In the genomic region with DNA sequence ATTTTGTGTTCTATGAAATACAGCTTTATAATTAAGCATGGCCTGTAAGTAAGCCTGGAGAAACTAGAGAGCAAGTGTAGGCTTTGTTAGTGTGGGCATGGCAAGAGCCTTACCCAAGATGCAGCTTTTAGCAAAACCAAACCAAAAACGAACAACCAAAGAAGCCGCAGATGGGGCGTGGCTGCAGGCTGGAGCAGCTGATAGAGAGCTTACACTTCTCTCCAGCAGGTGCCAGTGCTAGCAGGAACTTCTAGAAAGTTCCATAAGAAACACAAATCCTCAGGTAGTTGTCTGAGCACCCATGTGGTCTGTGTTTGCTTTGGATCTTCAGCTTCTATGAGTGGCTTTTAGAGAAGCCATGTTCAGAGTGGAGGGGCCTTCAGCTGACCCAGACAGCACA, we compare ENCODE assay signal across 32 mouse cellular contexts. TPM values are rescaled to one million over a fixed set of nuclear protein-coding genes. Genes with fewer than 3 reads are reported as not detected.
DNase-seq lines count a peak whose midpoint lies in the region; ATAC-seq and TF ChIP-seq lines count a peak whose summit lies in the region.
"Had no signal": no experiment of that assay in that cellular context is flagged by ENCODE, and none has a peak within 500 bp of the region (broad histone marks: within the 10 kb centered on the region; RNA-seq: fewer than 3 reads in every experiment).

No protein-coding gene starts in this region.

- no peak for TF ChIP-seq RAD21 in MEL (IDR thresholded peaks at IDR 0.05; ENCODE audit: low read depth, low read length)

- peaks cover 0 to 2% of the 10 kb centered on the region in 2 experiments; a peak in 2 of 4 replicates for H3K36me3 ChIP-seq in MEL (ENCODE audit: control insufficient read depth in 1 of 2, insufficient read depth in 2 of 2, low read length in 2 of 2)
- no peaks in the 10 kb centered on the region for H3K36me3 ChIP-seq in liver, embryonic 12.5 days
- no peaks in the 10 kb centered on the region for H3K36me3 ChIP-seq in liver, postnatal 0 days (replicated peaks; ENCODE audit: insufficient read depth, low read length)
- H3K36me3 ChIP-seq: embryonic facial prominence, embryonic 12.5 days; heart, embryonic 12.5 days; limb, embryonic 10.5 days; limb, embryonic 15.5 days; midbrain, embryonic 12.5 days; neural tube, embryonic 15.5 days; stomach, embryonic 15.5 days had no signal

- WGBS in liver, embryonic 12.5 days (ENCODE audit: insufficient replicate concordance), result 52% methylated on average over 3 of the region's 3 CpGs
- WGBS in liver, postnatal 0 days (ENCODE audit: insufficient replicate concordance), result 59% methylated on average over 3 of the region's 3 CpGs

- TF ChIP-seq POLR2A in MEL (IDR thresholded peaks at IDR 0.05; ENCODE audit: control insufficient read depth in 1 of 2, insufficient read depth in 1 of 2, low read depth in 1 of 2, low read length in 2 of 2, poor library complexity in 1 of 2), result no peak

- peak in 1 of 2 experiments; percentile 38; a peak in 1 of 4 replicates for TF ChIP-seq EP300 in MEL (IDR thresholded peaks at IDR 0.05; ENCODE audit: low read depth in 1 of 2, low read length in 2 of 2)
- no peak for TF ChIP-seq EP300 in liver, postnatal 0 days (IDR thresholded peaks at IDR 0.05; ENCODE audit: low read depth)

- no peak overlapping the region for H3K9ac ChIP-seq in MEL (ENCODE audit: control insufficient read depth, low read depth, low read length, poor library complexity, severe bottlenecking)
- H3K9ac ChIP-seq in liver, embryonic 12.5 days, result no peak overlapping the region
- H3K9ac ChIP-seq in liver, postnatal 0 days (replicated peaks), result no peak overlapping the region
- H3K9ac ChIP-seq: embryonic facial prominence, embryonic 12.5 days; heart, embryonic 12.5 days; limb, embryonic 15.5 days; midbrain, embryonic 12.5 days; neural tube, embryonic 15.5 days; stomach, embryonic 15.5 days had no signal

- TF ChIP-seq CTCF in MEL (IDR thresholded peaks at IDR 0.05 in 2 of 3, conservative IDR thresholded peaks at IDR 0.05 in 1 of 3; ENCODE audit: control insufficient read depth in 1 of 3, insufficient read depth in 1 of 3, low read depth in 2 of 3, low read length in 3 of 3, poor library complexity in 1 of 3, severe bottlenecking in 1 of 3), result no peak; a peak in 1 of 6 replicates
- TF ChIP-seq CTCF in liver, postnatal 0 days (IDR thresholded peaks at IDR 0.05; ENCODE audit: low read depth), result peak; percentile 20; the same call in 1 of the 2 replicates

- H3K27ac ChIP-seq in MEL (ENCODE audit: control insufficient read depth, low read depth, low read length), result no peak overlapping the region
- no peak overlapping the region for H3K27ac ChIP-seq in liver, embryonic 12.5 days
- H3K27ac ChIP-seq in liver, postnatal 0 days (ENCODE audit: low read depth), result no peak overlapping the region
- H3K27ac ChIP-seq: embryonic facial prominence, embryonic 12.5 days; gastrocnemius, adult 2 months; heart, adult 2 months; kidney, postnatal 0 days; limb, embryonic 10.5 days; limb, embryonic 15.5 days; midbrain, embryonic 12.5 days; neural tube, embryonic 15.5 days; stomach, embryonic 15.5 days had no signal

- peaks cover 3 to 10% of the 10 kb centered on the region in 2 experiments for H3K4me1 ChIP-seq in MEL (ENCODE audit: control insufficient read depth in 1 of 2, insufficient read depth in 2 of 2, low read length in 2 of 2)
- peaks cover 11% of the 10 kb centered on the region; the same call in 1 of the 2 replicates for H3K4me1 ChIP-seq in liver, embryonic 12.5 days
- H3K4me1 ChIP-seq in liver, postnatal 0 days (ENCODE audit: insufficient read depth), result no peaks in the 10 kb centered on the region
- H3K4me1 ChIP-seq: embryonic facial prominence, embryonic 12.5 days; heart, embryonic 12.5 days; limb, embryonic 10.5 days; limb, embryonic 15.5 days; midbrain, embryonic 12.5 days; neural tube, embryonic 15.5 days; stomach, embryonic 15.5 days had no signal

- no peak overlapping the region for H3K4me2 ChIP-seq in liver, embryonic 12.5 days
- H3K4me2 ChIP-seq in liver, postnatal 0 days (ENCODE audit: low read depth, low read length), result no peak overlapping the region
- H3K4me2 ChIP-seq: embryonic facial prominence, embryonic 12.5 days; heart, embryonic 12.5 days; limb, embryonic 15.5 days; midbrain, embryonic 12.5 days; neural tube, embryonic 15.5 days; stomach, embryonic 15.5 days had no signal

- H3K79me2 ChIP-seq in MEL (ENCODE audit: control insufficient read depth, insufficient read depth, low read length, poor library complexity), result no peaks in the 10 kb centered on the region

- no peaks in the 10 kb centered on the region for H3K27me3 ChIP-seq in MEL (ENCODE audit: control insufficient read depth in 1 of 2, insufficient read depth in 2 of 2, low read length in 2 of 2)
- no peaks in the 10 kb centered on the region for H3K27me3 ChIP-seq in liver, embryonic 12.5 days (replicated peaks)
- H3K27me3 ChIP-seq in liver, postnatal 0 days (ENCODE audit: insufficient read depth, low read length), result no peaks in the 10 kb centered on the region
- H3K27me3 ChIP-seq: embryonic facial prominence, embryonic 12.5 days; heart, embryonic 12.5 days; limb, embryonic 15.5 days; midbrain, embryonic 12.5 days; neural tube, embryonic 15.5 days; stomach, embryonic 15.5 days had no signal

- no peak overlapping the region for H3K4me3 ChIP-seq in MEL (ENCODE audit: control insufficient read depth in 1 of 2, insufficient read depth in 1 of 2, low read depth in 2 of 2, low read length in 2 of 2)
- H3K4me3 ChIP-seq in liver, embryonic 12.5 days, result no peak overlapping the region
- H3K4me3 ChIP-seq in liver, postnatal 0 days (ENCODE audit: low read depth, low read length), result no peak overlapping the region
- H3K4me3 ChIP-seq: embryonic facial prominence, embryonic 12.5 days; gastrocnemius, adult 2 months; heart, adult 2 months; heart, embryonic 12.5 days; limb, embryonic 10.5 days; limb, embryonic 15.5 days; midbrain, embryonic 12.5 days; neural tube, embryonic 15.5 days; stomach, embryonic 15.5 days had no signal

- DNase-seq in MEL (ENCODE audit: low read depth, low spot score) (peak; percentile 40), MN1 (ENCODE audit: low spot score) (no peak)
- peak; percentile 25 for DNase-seq in c-Kit-positive CD71-positive TER-119-positive erythroid progenitor cells, embryonic 14.5 days (ENCODE audit: low spot score)
- DNase-seq in liver, postnatal 0 days, result no peak
- DNase-seq in neural tube, embryonic 10.5 days (ENCODE audit: extremely low spot score, low spot score), result no peak
- DNase-seq in right cerebral cortex, postnatal 36 days (ENCODE audit: low spot score in 2 of 2), result no peak
- DNase-seq: adrenal gland, postnatal 10 days; cerebellum, adult 11 months; cerebellum, adult 9-10 months; embryo, embryonic 11 days; gastrocnemius, adult 2 months; gastrocnemius, postnatal 36 days; heart, adult 2 months; kidney, adult 2 months; kidney, postnatal 4 days; retina, postnatal 1 day; right cerebral cortex, postnatal 14 days; thymus, postnatal 14 days had no signal

- H3K9me3 ChIP-seq in MEL (replicated peaks; ENCODE audit: insufficient read depth, low read length), result no peaks in the 10 kb centered on the region
- no peaks in the 10 kb centered on the region for H3K9me3 ChIP-seq in liver, embryonic 12.5 days (replicated peaks)
- H3K9me3 ChIP-seq in liver, postnatal 0 days (ENCODE audit: low read length), result no peaks in the 10 kb centered on the region
- H3K9me3 ChIP-seq: embryonic facial prominence, embryonic 12.5 days; heart, embryonic 12.5 days; limb, embryonic 10.5 days; limb, embryonic 15.5 days; neural tube, embryonic 15.5 days; stomach, embryonic 15.5 days had no signal

- peak; percentile 41; the same call in 1 of the 2 replicates for ATAC-seq in liver, embryonic 12.5 days
- peak; percentile 51 for ATAC-seq in liver, postnatal 0 days
- ATAC-seq: CD4-positive, CD25-positive, alpha-beta regulatory T cell, adult 4 months; forebrain, embryonic 16.5 days; hindbrain, embryonic 16.5 days had no signal

TF ChIP-seq in MEL, 35 proteins besides CTCF, POLR2A, EP300 and RAD21:
- TF ChIP-seq TCF12 (IDR thresholded peaks at IDR 0.05; ENCODE audit: low read depth, low read length), result peak; percentile 65; the same call in 1 of the 2 replicates
- no peak for TF ChIP-seq POLR2AphosphoS5 (IDR thresholded peaks at IDR 0.05; ENCODE audit: borderline replicate concordance, low read depth, low read length)
- no peak for TF ChIP-seq HCFC1 (IDR thresholded peaks at IDR 0.05; ENCODE audit: low read depth, low read length)
- TF ChIP-seq ZC3H11A (IDR thresholded peaks at IDR 0.05; ENCODE audit: low read depth, low read length), result no peak
- peak; percentile 15; the same call in 1 of the 2 replicates for TF ChIP-seq ETS1 (IDR thresholded peaks at IDR 0.05; ENCODE audit: low read depth, low read length)

RNA-seq across cellular contexts. Expression of gene Gapt, which starts 9.5 kb away (rescaled TPM):
- total RNA-seq in MEL (2012; rRNA removed), result 0.12 and 0.16 TPM in 2 replicates
- polyA plus RNA-seq in MEL (2012; ENCODE audit: insufficient read depth in 1 of 2, insufficient read length in 2 of 2, low read depth in 1 of 2, low replicate concordance in 2 of 2, missing spikeins in 1 of 2), result under 1 TPM in 1 of 2 experiments, not detected in 1; 0.07 TPM
- 1.1 and 2.0 TPM in 2 replicates for polyA plus RNA-seq in liver, embryonic 12.5 days (2016; fragmentation: Nextera tagmentation; extraction: Ambion mirVana)
- 3.5 and 3.6 TPM in 2 replicates for polyA plus RNA-seq in liver, postnatal 0 days (2015; fragmentation: Nextera tagmentation; extraction: Ambion mirVana)
- total RNA-seq: gastrocnemius, postnatal 36 days; left cerebral cortex, postnatal 10 days had no signal
- polyA plus RNA-seq: forebrain, embryonic 11.5 days; forebrain, embryonic 16.5 days; neural tube, embryonic 15.5 days had no signal

RNA-seq across cellular contexts. Expression of gene Plk2, which starts 28.4 kb away (rescaled TPM):
- total RNA-seq in MEL (2012; rRNA removed), result not detected in 2 replicates
- polyA plus RNA-seq in MEL (2012; ENCODE audit: insufficient read depth in 1 of 2, insufficient read length in 2 of 2, low read depth in 1 of 2, low replicate concordance in 2 of 2, missing spikeins in 1 of 2), result not detected
- polyA plus RNA-seq in liver, embryonic 12.5 days (2016; fragmentation: Nextera tagmentation; extraction: Ambion mirVana), result 12.7 and 15.7 TPM in 2 replicates
- 8.4 and 9.6 TPM in 2 replicates for polyA plus RNA-seq in liver, postnatal 0 days (2015; fragmentation: Nextera tagmentation; extraction: Ambion mirVana)

Comparison
In these comparisons a context has a peak if more than half of its experiments do, and no peak if none do; other contexts are left out.
1. DNase-seq: peak in MEL (single experiment) and c-Kit-positive CD71-positive TER-119-positive erythroid progenitor cells, embryonic 14.5 days (single experiment); none in liver, postnatal 0 days (single experiment), neural tube, embryonic 10.5 days (single experiment), right cerebral cortex, postnatal 36 days (0 of 2) and MN1 (single experiment).